Mouse (Mus musculus) G1E (cell line): ENCODE results near the gene Higd1c. TPM values are rescaled to one million over a fixed set of nuclear protein-coding genes. Genes with fewer than 3 reads are reported as not detected.
"Not testable (repeated sequence)": the region's sequence is repeated elsewhere in the genome, so short reads cannot be mapped to it uniquely, and the experiment has no call there.

Source experiments
- ATAC-seq: 2 replicates; pipeline ENCODE4 v1.8.0; 2016; ENCODE audit warnings: mild to moderate bottlenecking; ENCODE audit not compliant: insufficient number of reproducible peaks, poor library complexity, low FRiP score, severe bottlenecking; ENCODE audit errors: extremely low read depth
- DNase-seq: peaks from one replicate; pipeline ENCODE4 v3.0.0; 2012; ENCODE audit warnings: low spot score
- H3K27me3 ChIP-seq: 2 replicates; pipeline ENCODE4 v1.6.1; 2012; ENCODE audit warnings: mild to moderate bottlenecking, low read length, inconsistent platforms; ENCODE audit not compliant: insufficient read depth
- H3K36me3 ChIP-seq: replicated peaks from 2 replicates; pipeline ENCODE3; 2012; ENCODE audit warnings: mild to moderate bottlenecking, inconsistent platforms
- H3K4me1 ChIP-seq: 2 replicates; pipeline ENCODE4 v1.6.1; 2012; ENCODE audit warnings: low read depth, low read length, inconsistent platforms, mixed read lengths; ENCODE audit not compliant: insufficient read depth
- H3K4me3 ChIP-seq: 2 replicates; pipeline ENCODE4 v1.5.1; 2012; ENCODE audit warnings: low read depth, mild to moderate bottlenecking, inconsistent platforms, low read length, moderate library complexity, mixed read lengths
- H3K9me3 ChIP-seq: replicated peaks from 2 replicates; pipeline ENCODE4 v1.6.1; 2012; ENCODE audit warnings: inconsistent platforms
- CTCF ChIP-seq: IDR thresholded peaks from 2 replicates; pipeline ENCODE4 v1.5.1; 2012; ENCODE audit warnings: low read depth, low read length, inconsistent platforms, mixed read lengths
- GATA1 ChIP-seq: IDR thresholded peaks from 2 replicates; pipeline ENCODE4 v1.6.1; 2012; ENCODE audit warnings: borderline replicate concordance, low read length, inconsistent platforms, mixed read lengths
- GATA2 ChIP-seq: IDR thresholded peaks from 2 replicates; pipeline ENCODE4 v1.6.1; 2012; ENCODE audit warnings: low read depth, low read length, inconsistent platforms, borderline replicate concordance
- POLR2AphosphoS5 ChIP-seq: IDR thresholded peaks from 2 replicates; pipeline ENCODE4 v1.6.1; 2012; ENCODE audit warnings: low read depth, low read length, inconsistent platforms; ENCODE audit not compliant: insufficient replicate concordance
- TAL1 ChIP-seq: conservative IDR thresholded peaks from 2 replicates; pipeline ENCODE4 v1.6.1; 2012; ENCODE audit warnings: low read depth, low read length, inconsistent platforms, mixed read lengths
- polyA plus RNA-seq: library from polyadenylated mRNA; stranded (reverse); fragments of >175 nt; gene quantifications from 2 replicates; pipeline ENCODE4 v1.2.3, GENCODE M21; 2012
- total RNA-seq, 2 experiments: library from RNA; stranded (forward) in 1 of 2; stranded (reverse) in 1 of 2; fragments of 200-1000 nt in 1 of 2; fragments of >200 nt in 1 of 2; fragmentation: Nextera tagmentation in 1 of 2; gene quantifications; 2 replicates each; pipeline ENCODE4 v1.2.3; 2014 to 2017

Gene Higd1c
- not detected in 2 replicates for total RNA-seq (2014; fragmentation: Nextera tagmentation)
- not detected in 2 replicates for total RNA-seq (2017)
- polyA plus RNA-seq: not detected in 2 replicates

- Histone ChIP-seq H3K36me3 (no peaks in the 10 kb centered on the region), H3K27me3 (peaks cover 38% of the 10 kb centered on the region), H3K4me1 (no peaks in the 10 kb centered on the region), H3K4me3 (no peak within 1 kb of the TSS), H3K9me3 (0 out of 2 replicates have a peak, but pooled peaks cover 2% of the 10 kb centered on the region)
- DNase-seq (no peak), ATAC-seq (no peak)
- TF ChIP-seq GATA2 (no peak), TAL1 (no peak)
Measured at GRCm38 (mm10) chr15:100364242-100364641, at the start of gene Higd1c. Higd1c (plus strand) TSS chr15:100364542.

GRCm38 (mm10) chr15:100318014-100318671 is 46.2 kb upstream of the Higd1c start:
- ATAC-seq, H3K27me3 ChIP-seq, DNase-seq, H3K4me1 ChIP-seq, H3K4me3 ChIP-seq, H3K9me3 ChIP-seq: not testable (repeated sequence)
- peaks cover 10% of the 10 kb centered on the region for H3K36me3 ChIP-seq

DNA sequence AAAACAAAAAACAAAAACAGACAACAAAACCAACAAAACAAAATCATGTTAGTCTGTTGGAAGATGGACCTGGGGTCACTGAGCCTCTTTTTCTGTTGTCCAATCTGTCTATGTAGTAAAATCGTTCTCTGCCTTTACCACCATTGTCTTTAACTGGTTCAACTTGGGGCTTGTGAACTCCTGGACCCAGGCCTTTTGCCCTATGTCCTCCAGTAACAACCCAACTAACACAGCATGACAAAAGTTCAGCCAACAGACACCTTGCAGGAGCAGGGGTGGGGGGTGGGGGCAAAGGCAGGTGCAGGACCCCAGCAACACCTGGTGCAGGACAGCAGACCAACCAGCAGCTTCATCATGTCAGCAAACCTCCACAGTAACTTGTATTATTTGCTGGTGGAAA is 44.5 kb upstream of the Higd1c start:
- TF ChIP-seq POLR2AphosphoS5 (no peak), GATA2 (no peak), TAL1 (no peak), CTCF (no peak), GATA1 (no peak)
- H3K27me3 ChIP-seq: peaks cover 2% of the 10 kb centered on the region; the same call in 1 of the 2 replicates
- peaks cover 12% of the 10 kb centered on the region for H3K4me1 ChIP-seq
- peaks cover 2% of the 10 kb centered on the region for H3K36me3 ChIP-seq
- H3K9me3 ChIP-seq: no peaks in the 10 kb centered on the region
- ATAC-seq: no peak
- no peak overlapping the region for H3K4me3 ChIP-seq
- no peak for DNase-seq

DNA sequence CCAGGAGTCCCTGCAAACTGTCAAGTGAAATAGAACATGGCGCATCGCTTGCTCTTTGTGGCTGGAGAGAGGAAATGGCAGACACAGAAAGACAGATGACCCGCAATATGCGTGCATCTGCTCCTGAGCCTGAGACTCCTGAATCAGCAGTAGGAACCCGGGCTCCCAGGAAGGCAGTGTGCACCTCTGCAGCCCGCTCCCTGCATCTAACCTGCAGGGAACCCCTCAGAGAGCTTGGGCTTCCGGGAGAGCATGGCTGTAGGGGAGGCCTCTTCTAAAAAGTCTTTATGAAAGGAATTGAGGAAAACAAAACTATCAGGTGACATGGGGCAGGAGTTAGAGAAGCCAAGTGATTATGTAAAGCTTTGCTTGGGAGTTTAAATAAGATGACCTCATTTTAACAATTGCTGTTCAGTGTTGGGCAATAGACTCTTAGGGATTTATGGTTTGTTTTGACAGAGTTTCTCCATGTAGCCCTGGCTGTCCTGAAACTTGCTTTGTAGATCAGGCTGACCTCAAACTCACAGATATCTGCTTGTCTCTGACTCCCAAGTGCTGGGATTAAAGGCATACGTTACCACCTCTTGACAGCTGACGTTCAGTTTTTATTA is 43.9 kb upstream of the Higd1c start:
- Histone ChIP-seq H3K4me1 (peaks cover 12% of the 10 kb centered on the region), H3K36me3 (peaks cover 2% of the 10 kb centered on the region), H3K4me3 (no peak overlapping the region), H3K27me3 (no peaks in the 10 kb centered on the region; the same call in 1 of the 2 replicates), H3K9me3 (no peaks in the 10 kb centered on the region)
- DNase-seq: no peak
- TF ChIP-seq GATA1: no peak
- TF ChIP-seq POLR2AphosphoS5: no peak
- TF ChIP-seq GATA2: no peak
- no peak for TF ChIP-seq TAL1
- no peak for TF ChIP-seq CTCF
- no peak for ATAC-seq

DNA sequence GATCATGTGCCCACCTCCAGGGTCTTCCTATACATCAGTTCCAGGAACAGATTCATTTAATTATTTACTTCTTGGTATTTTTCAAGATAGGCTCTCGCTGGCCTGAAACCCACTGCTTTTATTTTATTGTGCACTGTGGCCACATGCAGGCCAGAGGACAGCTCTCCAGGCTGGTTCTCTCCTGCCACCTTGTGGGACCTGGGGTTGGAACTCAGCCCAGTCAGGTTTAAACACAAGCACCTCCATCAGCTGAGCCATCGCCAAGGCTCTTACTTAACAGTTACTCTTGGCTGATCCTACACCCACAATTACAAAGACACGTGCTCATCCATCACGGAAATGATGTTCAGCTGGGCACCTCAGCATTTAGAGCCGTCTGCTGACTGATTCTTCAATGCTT is 43.2 kb upstream of the Higd1c start:
- no peak overlapping the region for H3K4me3 ChIP-seq
- H3K9me3 ChIP-seq: no peaks in the 10 kb centered on the region
- ATAC-seq (no peak), DNase-seq (no peak)
- no peak for TF ChIP-seq GATA2
- TF ChIP-seq TAL1: no peak
- TF ChIP-seq POLR2AphosphoS5: no peak
- no peak for TF ChIP-seq GATA1
- no peak for TF ChIP-seq CTCF
- peaks cover 2% of the 10 kb centered on the region for H3K36me3 ChIP-seq
- H3K27me3 ChIP-seq: no peaks in the 10 kb centered on the region; the same call in 1 of the 2 replicates
- H3K4me1 ChIP-seq: peaks cover 12% of the 10 kb centered on the region

DNA sequence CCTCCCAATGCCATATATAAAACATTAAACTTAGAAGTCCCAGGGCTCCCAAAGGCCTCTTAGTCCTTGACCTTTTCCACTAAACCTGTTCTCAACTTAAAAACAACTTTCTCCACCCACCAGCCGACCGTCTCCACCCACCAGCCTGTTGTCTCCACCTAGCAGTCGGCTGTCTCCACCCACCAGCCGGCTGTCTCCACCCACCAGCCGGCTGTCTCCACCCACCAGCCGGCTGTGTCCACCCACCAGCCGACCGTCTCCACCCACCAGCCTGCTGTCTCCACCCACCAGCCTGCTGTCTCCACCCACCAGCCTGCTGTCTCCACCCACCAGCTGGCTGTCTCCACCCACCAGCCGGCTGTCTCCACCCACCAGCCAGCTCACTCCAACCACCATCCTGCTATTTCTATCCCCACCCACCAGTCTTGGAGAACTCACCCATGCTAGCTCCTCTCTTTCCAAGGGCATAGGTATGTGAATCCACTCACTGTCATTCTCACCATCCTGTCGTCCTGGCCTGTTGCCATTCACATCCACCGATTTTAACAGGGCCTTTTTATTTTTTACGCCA is 40.2 kb upstream of the Higd1c start:
- no peak for DNase-seq
- Histone ChIP-seq H3K4me1 (peaks cover 12% of the 10 kb centered on the region), H3K27me3 (no peaks in the 10 kb centered on the region; the same call in 1 of the 2 replicates), H3K9me3 (no peaks in the 10 kb centered on the region), H3K36me3 (no peaks in the 10 kb centered on the region), H3K4me3 (no peak overlapping the region; the same call in 1 of the 2 replicates)
- ATAC-seq: peak; percentile 57
- TF ChIP-seq TAL1 (no peak), CTCF (no peak), GATA1 (no peak), POLR2AphosphoS5 (no peak), GATA2 (no peak)
